Mouse (Mus musculus): ENCODE measurements around the gene Fli1.

DNA sequence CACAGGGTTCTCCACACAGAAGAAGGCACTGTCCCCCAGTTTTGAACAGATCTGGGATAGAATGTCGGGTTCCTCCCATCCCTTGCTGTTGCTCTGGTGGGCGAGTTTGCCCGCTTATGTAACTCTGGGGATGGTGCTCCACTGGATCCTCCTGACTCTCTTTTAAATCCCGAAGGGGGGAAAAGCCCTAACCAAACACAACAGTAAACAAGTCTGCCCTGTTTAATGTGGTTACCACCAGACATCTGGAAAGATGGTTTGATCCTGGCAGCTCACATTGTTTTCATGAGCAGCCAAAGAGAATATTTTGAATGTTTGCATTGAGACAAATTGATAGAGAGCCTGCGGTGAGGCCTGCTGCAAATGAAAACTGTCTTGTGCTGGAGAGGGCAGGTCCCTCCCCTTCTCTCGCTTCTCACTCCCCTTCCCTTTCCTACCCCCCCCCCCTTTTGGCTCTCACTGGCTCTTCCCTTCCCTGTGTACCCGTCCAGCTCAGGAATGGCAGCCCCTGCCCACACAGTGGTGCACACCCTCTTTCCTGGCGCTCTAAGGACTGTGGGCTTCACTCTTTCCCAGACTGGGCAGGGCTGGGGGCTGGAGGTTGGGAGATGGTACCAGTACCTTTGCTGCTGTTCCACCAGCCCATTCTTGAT, 1.4 kb upstream of the Fli1 start:
- TF ChIP-seq POLR2A (IDR thresholded peaks at IDR 0.05; ENCODE audit: extremely low read depth, insufficient read depth, low read length) = no peak
- TF ChIP-seq CTCF (IDR thresholded peaks at IDR 0.05; ENCODE audit: low read depth, low read length) = no peak
